Mouse (Mus musculus) MEL (cell line): ENCODE measurements around the gene Ssc4d.

Experiments
- CTCF ChIP-seq, 3 experiments: IDR thresholded peaks in 2 of 3; conservative IDR thresholded peaks in 1 of 3; 2 replicates each; pipeline ENCODE4 v1.5.1; 2011 to 2012; ENCODE audit warnings: low read length in 3 of 3, low read depth in 2 of 3, mild to moderate bottlenecking in 2 of 3, improper control_type of control experiment in 1 of 3, inconsistent platforms in 1 of 3, mixed read lengths in 1 of 3, moderate library complexity in 1 of 3; ENCODE audit not compliant: control insufficient read depth in 1 of 3, insufficient read depth in 1 of 3, poor library complexity in 1 of 3, severe bottlenecking in 1 of 3
- ETS1 ChIP-seq: IDR thresholded peaks from 2 replicates; pipeline ENCODE4 v1.6.1; 2012; ENCODE audit warnings: low read depth, mild to moderate bottlenecking, inconsistent platforms, low read length, improper control_type of control experiment, moderate library complexity
- GATA1 ChIP-seq: IDR thresholded peaks from 2 replicates; pipeline ENCODE4 v1.6.1; 2011; ENCODE audit warnings: low read depth, low read length, improper control_type of control experiment
- MYB ChIP-seq: IDR thresholded peaks from 2 replicates; pipeline ENCODE4 v1.6.1; 2011; ENCODE audit warnings: mild to moderate bottlenecking, low read depth, low read length, improper control_type of control experiment
- NELFE ChIP-seq: IDR thresholded peaks from 2 replicates; pipeline ENCODE4 v1.6.1; 2011; ENCODE audit warnings: low read depth, low read length, improper control_type of control experiment
- POLR2A ChIP-seq, 2 experiments: IDR thresholded peaks; 2 replicates each; pipeline ENCODE4 v1.6.1; 2011 to 2012; ENCODE audit warnings: low read length in 2 of 2, mild to moderate bottlenecking in 2 of 2, control low read depth in 1 of 2, improper control_type of control experiment in 1 of 2, low read depth in 1 of 2, moderate library complexity in 1 of 2; ENCODE audit not compliant: control insufficient read depth in 1 of 2, insufficient read depth in 1 of 2, poor library complexity in 1 of 2
- TAL1 ChIP-seq: IDR thresholded peaks from 2 replicates; pipeline ENCODE4 v1.6.1; 2012; ENCODE audit warnings: mild to moderate bottlenecking, inconsistent platforms, low read length, moderate library complexity, mixed read lengths

GRCm38 (mm10) chr5:135923901-135924300 lies 50.4 kb downstream of the Ssc4d start:
- TF ChIP-seq MYB = no peak
- no peak for TF ChIP-seq ETS1
- TF ChIP-seq CTCF (IDR thresholded peaks at IDR 0.05 in 2 of 3, conservative IDR thresholded peaks at IDR 0.05 in 1 of 3; ENCODE audit: control insufficient read depth in 1 of 3, insufficient read depth in 1 of 3, low read depth in 2 of 3, low read length in 3 of 3, poor library complexity in 1 of 3, severe bottlenecking in 1 of 3) = no peak
- TF ChIP-seq NELFE = no peak
- no peak for TF ChIP-seq POLR2A (IDR thresholded peaks at IDR 0.05; ENCODE audit: control insufficient read depth in 1 of 2, insufficient read depth in 1 of 2, low read depth in 1 of 2, low read length in 2 of 2, poor library complexity in 1 of 2)
- no peak for TF ChIP-seq GATA1
- TF ChIP-seq TAL1 = no peak
